Mouse (Mus musculus) limb, embryonic 11.5 days (tissue): Measurements from ENCODE around the gene Ren1. TPM values are rescaled to one million over a fixed set of nuclear protein-coding genes. Genes with fewer than 3 reads are reported as not detected.

Experiments
- ATAC-seq: fragments of 200-750 bp; cut with Nextera tagmentation; 2 replicates; pipeline ENCODE4 v1.8.0; 2017; ENCODE audit warnings: low read depth; ENCODE audit not compliant: insufficient number of reproducible peaks, low FRiP score, low TSS enrichment
- DNase-seq: peaks from one replicate; pipeline ENCODE4 v3.0.0-alpha.2; 2015; ENCODE audit warnings: low spot score
- H3K27ac ChIP-seq: fragments of 300-500 bp; sonication (generic); replicated peaks from 2 replicates; pipeline ENCODE4 v1.5.1; 2014; ENCODE audit warnings: low read depth, mild to moderate bottlenecking, low read length
- H3K27me3 ChIP-seq: fragments of 300-500 bp; sonication (generic); 2 replicates; pipeline ENCODE4 v1.6.1; 2014; ENCODE audit warnings: mild to moderate bottlenecking, low read length, mixed read lengths; ENCODE audit not compliant: control insufficient read depth, insufficient read depth
- H3K36me3 ChIP-seq: fragments of 300-500 bp; sonication (generic); 2 replicates; pipeline ENCODE4 v1.6.1; 2014; ENCODE audit warnings: mild to moderate bottlenecking, low read length, moderate library complexity, mixed read lengths; ENCODE audit not compliant: control insufficient read depth, insufficient read depth
- H3K4me1 ChIP-seq: fragments of 300-500 bp; sonication (generic); 2 replicates; pipeline ENCODE4 v1.6.1; 2014; ENCODE audit warnings: low read length, mixed read lengths; ENCODE audit not compliant: control insufficient read depth, insufficient read depth
- H3K4me2 ChIP-seq: fragments of 300-500 bp; sonication (generic); 2 replicates; pipeline ENCODE4 v1.6.1; 2014; ENCODE audit warnings: low read depth, mild to moderate bottlenecking, moderate library complexity; ENCODE audit not compliant: severe bottlenecking
- H3K4me3 ChIP-seq: fragments of 300-500 bp; sonication (generic); 2 replicates; pipeline ENCODE4 v1.5.1; 2014; ENCODE audit warnings: low read depth, low read length
- H3K9ac ChIP-seq: fragments of 300-500 bp; sonication (generic); 2 replicates; pipeline ENCODE4 v1.6.1; 2014; ENCODE audit warnings: mild to moderate bottlenecking, low read length
- H3K9me3 ChIP-seq: fragments of 300-500 bp; sonication (generic); 2 replicates; pipeline ENCODE4 v1.6.1; 2016; ENCODE audit warnings: low read length; ENCODE audit not compliant: control insufficient read depth
- WGBS: fragments of 180-500 bp; shearing (Covaris S2); extraction: QIAGEN DNeasy Blood & Tissue Kit; methylation state at CpG from one replicate; pipeline ENCODE4 v1.1.7; 2014; 5-methylcytosine and 5-hydroxymethylcytosine counted together
- polyA plus RNA-seq: library from polyadenylated mRNA; unstranded; fragments of >200 nt; fragmentation: Nextera tagmentation; extraction: Ambion mirVana; gene quantifications from 2 replicates; pipeline ENCODE4 v1.2.1, GENCODE M21; 2014

The Ren1 gene
- polyA plus RNA-seq, 1 experiment from 2014 or later = not detected

GRCm38 (mm10) chr1:133383157-133383783 lies 33.0 kb downstream of the Ren1 start:
- Histone ChIP-seq H3K27ac (no peak overlapping the region), H3K9me3 (no peaks in the 10 kb centered on the region), H3K4me3 (no peak overlapping the region), H3K4me1 (no peaks in the 10 kb centered on the region), H3K9ac (no peak overlapping the region), H3K36me3 (peaks cover 4% of the 10 kb centered on the region; the same call in 1 of the 2 replicates), H3K4me2 (no peak overlapping the region), H3K27me3 (no peaks in the 10 kb centered on the region)
- 91% methylated on average over 14 of the region's 14 CpGs for WGBS
- no peak for DNase-seq
- no peak for ATAC-seq

- Histone ChIP-seq H3K9ac (peak overlapping the region; percentile 23; the same call in 1 of the 2 replicates), H3K9me3 (no peaks in the 10 kb centered on the region), H3K4me2 (no peak overlapping the region), H3K27me3 (no peaks in the 10 kb centered on the region), H3K36me3 (peaks cover 4% of the 10 kb centered on the region; the same call in 1 of the 2 replicates), H3K4me1 (no peaks in the 10 kb centered on the region), H3K4me3 (no peak overlapping the region), H3K27ac (no peak overlapping the region)
- DNase-seq (peak; percentile 87), ATAC-seq (peak; percentile 22; the same call in 1 of the 2 replicates)
- WGBS = 39% methylated on average over 9 of the region's 9 CpGs
Observed at GRCm38 (mm10) chr1:133385506-133385905, 35.2 kb downstream of the Ren1 start.

GRCm38 (mm10) chr1:133386209-133386608 lies 35.9 kb downstream of the Ren1 start:
- WGBS = 71% methylated on average over 11 of the region's 11 CpGs
- Histone ChIP-seq H3K9me3 (no peaks in the 10 kb centered on the region), H3K4me1 (no peaks in the 10 kb centered on the region), H3K36me3 (peaks cover 4% of the 10 kb centered on the region; the same call in 1 of the 2 replicates), H3K27me3 (no peaks in the 10 kb centered on the region), H3K4me3 (no peak overlapping the region), H3K9ac (no peak overlapping the region), H3K4me2 (no peak overlapping the region), H3K27ac (no peak overlapping the region)
- DNase-seq (no peak), ATAC-seq (no peak)

GRCm38 (mm10) chr1:133387539-133388268 lies 37.4 kb downstream of the Ren1 start:
- 59% methylated on average over 19 of the region's 19 CpGs for WGBS
- H3K9ac ChIP-seq = no peak overlapping the region
- H3K4me1 ChIP-seq = no peaks in the 10 kb centered on the region
- no peak overlapping the region for H3K4me3 ChIP-seq
- H3K27me3 ChIP-seq = no peaks in the 10 kb centered on the region
- H3K36me3 ChIP-seq = peaks cover 9% of the 10 kb centered on the region; the same call in 1 of the 2 replicates
- no peak overlapping the region for H3K27ac ChIP-seq
- DNase-seq (no peak), ATAC-seq (no peak)
- H3K9me3 ChIP-seq = no peaks in the 10 kb centered on the region
- no peak overlapping the region for H3K4me2 ChIP-seq

- peaks cover 5% of the 10 kb centered on the region; the same call in 1 of the 2 replicates for H3K36me3 ChIP-seq
- H3K27ac ChIP-seq = no peak overlapping the region
- no peaks in the 10 kb centered on the region for H3K9me3 ChIP-seq
- H3K9ac ChIP-seq = no peak overlapping the region
- no peaks in the 10 kb centered on the region for H3K27me3 ChIP-seq
- H3K4me2 ChIP-seq = no peak overlapping the region
- WGBS = 75% methylated on average over 4 of the region's 4 CpGs
- no peak for ATAC-seq
- H3K4me3 ChIP-seq = no peak overlapping the region
- peaks cover 8% of the 10 kb centered on the region for H3K4me1 ChIP-seq
- no peak for DNase-seq
Observed at GRCm38 (mm10) chr1:133394702-133395101, 44.4 kb downstream of the Ren1 start.

- H3K27ac ChIP-seq = no peak overlapping the region
- no peak for DNase-seq
- no peaks in the 10 kb centered on the region for H3K27me3 ChIP-seq
Observed at GRCm38 (mm10) chr1:133396693-133397092, 46.4 kb downstream of the Ren1 start.

GRCm38 (mm10) chr1:133397094-133397482 lies 46.8 kb downstream of the Ren1 start:
- H3K27me3 ChIP-seq = no peaks in the 10 kb centered on the region
- H3K36me3 ChIP-seq = no peaks in the 10 kb centered on the region; the same call in 1 of the 2 replicates
- ATAC-seq = no peak
- H3K4me1 ChIP-seq = peaks cover 8% of the 10 kb centered on the region
- no peak for DNase-seq
- H3K4me2 ChIP-seq = no peak overlapping the region
- H3K27ac ChIP-seq = no peak overlapping the region; the same call in 1 of the 2 replicates
- H3K4me3 ChIP-seq = no peak overlapping the region
- 83% methylated on average over 5 of the region's 5 CpGs for WGBS
- H3K9me3 ChIP-seq = no peaks in the 10 kb centered on the region
- H3K9ac ChIP-seq = no peak overlapping the region

More at GRCm38 (mm10) chr1:133396693-133397092, 46.4 kb downstream of the Ren1 start:
- H3K4me3 ChIP-seq = no peak overlapping the region
- peaks cover 4% of the 10 kb centered on the region; the same call in 1 of the 2 replicates for H3K36me3 ChIP-seq
- no peak for ATAC-seq
- peaks cover 8% of the 10 kb centered on the region for H3K4me1 ChIP-seq
- 94% methylated on average over 5 of the region's 5 CpGs for WGBS
- H3K9me3 ChIP-seq = no peaks in the 10 kb centered on the region
- no peak overlapping the region for H3K9ac ChIP-seq
- H3K4me2 ChIP-seq = no peak overlapping the region

- no peaks in the 10 kb centered on the region for H3K27me3 ChIP-seq
- H3K9me3 ChIP-seq = no peaks in the 10 kb centered on the region
- H3K27ac ChIP-seq = peak overlapping the region; percentile 74
- no peaks in the 10 kb centered on the region for H3K36me3 ChIP-seq
- peak overlapping the region; percentile 56 for H3K9ac ChIP-seq
- no peak overlapping the region for H3K4me3 ChIP-seq
- 15% methylated on average over 17 of the region's 17 CpGs for whole genome bisulfite sequencing
- H3K4me1 ChIP-seq = peaks cover 8% of the 10 kb centered on the region
- H3K4me2 ChIP-seq = peak overlapping the region; percentile 12; the same call in 1 of the 2 replicates
- DNase-seq (peak; percentile 47), ATAC-seq (no peak)
Observed at GRCm38 (mm10) chr1:133397483-133398237, 47.4 kb downstream of the Ren1 start.
